Mouse (Mus musculus) cortical plate, adult 2 months (tissue): ENCODE measurements around the gene Slc2a5.

Experiments used
- CTCF ChIP-seq: fragments of 200-500 bp; IDR thresholded peaks from 2 replicates; pipeline ENCODE4 v1.5.1; 2011; ENCODE audit warnings: mild to moderate bottlenecking, control low read depth, low read length; ENCODE audit not compliant: insufficient read depth; ENCODE audit errors: extremely low read depth
- POLR2A ChIP-seq: fragments of 200-500 bp; IDR thresholded peaks from 2 replicates; pipeline ENCODE4 v1.6.1; 2011; ENCODE audit warnings: mild to moderate bottlenecking, low read length, control low read depth; ENCODE audit not compliant: insufficient read depth; ENCODE audit errors: extremely low read depth

- TF ChIP-seq CTCF (no peak), POLR2A (no peak)
Measured at GRCm38 (mm10) chr4:150070136-150070535, 48.9 kb upstream of the Slc2a5 start.
